In the genomic region with DNA sequence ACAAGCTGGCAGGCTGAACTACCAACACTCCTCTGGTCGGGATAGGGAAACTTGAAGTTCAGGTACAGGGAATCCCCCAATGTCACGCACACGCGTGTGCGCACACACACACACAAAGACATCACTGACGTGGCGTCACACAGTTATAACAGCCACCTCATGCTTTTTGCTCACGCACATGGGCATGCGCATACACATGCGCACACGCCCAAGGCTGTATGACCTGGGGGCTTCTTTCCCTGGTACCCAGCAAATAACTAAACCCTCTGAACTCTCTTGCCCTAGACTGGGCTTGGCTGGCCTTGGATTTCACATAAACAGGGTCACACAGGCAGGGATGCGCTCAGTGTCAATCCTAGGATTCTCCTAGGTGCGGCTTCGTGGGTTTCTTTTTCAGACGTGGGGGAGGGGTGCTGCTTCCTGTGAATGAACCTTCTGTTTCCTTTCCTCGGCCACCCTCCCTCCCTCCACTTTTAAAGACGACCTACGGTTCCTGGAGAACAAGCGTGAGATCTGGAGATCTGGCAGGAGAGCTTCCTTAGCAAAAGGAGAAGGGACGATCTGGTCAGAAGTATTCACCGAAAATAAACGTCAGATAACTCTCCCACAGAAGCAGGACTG, we compare ENCODE assay signal across 10 mouse cellular contexts. TPM values are rescaled to one million over a fixed set of nuclear protein-coding genes. Genes with fewer than 3 reads are reported as not detected.
DNase-seq lines count a peak whose midpoint lies in the region; ATAC-seq and TF ChIP-seq lines count a peak whose summit lies in the region.
"Had no signal": no experiment of that assay in that cellular context is flagged by ENCODE, and none has a peak within 500 bp of the region (broad histone marks: within the 10 kb centered on the region; RNA-seq: fewer than 3 reads in every experiment).

No protein-coding gene starts in this region.

- H3K4me1 ChIP-seq in hindbrain, embryonic 12.5 days: peaks cover 24% of the 10 kb centered on the region
- no peaks in the 10 kb centered on the region for H3K4me1 ChIP-seq in hindbrain, postnatal 0 days (ENCODE audit: insufficient read depth, low read length)
- peaks cover 77% of the 10 kb centered on the region for H3K4me1 ChIP-seq in thymus, adult 2 months (replicated peaks; ENCODE audit: control insufficient read depth, insufficient read depth, low read length)

- no peak for TF ChIP-seq CTCF in hindbrain, postnatal 0 days (IDR thresholded peaks at IDR 0.05; ENCODE audit: low read depth)
- TF ChIP-seq CTCF in thymus, adult 2 months (IDR thresholded peaks at IDR 0.05; ENCODE audit: borderline replicate concordance, control insufficient read depth, extremely low read depth, insufficient read depth, low read length, poor library complexity): no peak

- H3K27ac ChIP-seq in hindbrain, embryonic 12.5 days: no peak overlapping the region; the same call in 1 of the 2 replicates
- no peak overlapping the region for H3K27ac ChIP-seq in hindbrain, postnatal 0 days
- no peak overlapping the region for H3K27ac ChIP-seq in thymus, adult 2 months (ENCODE audit: control insufficient read depth, insufficient read depth, low read length)

- 0 out of 2 replicates have a peak overlapping the region, but pooled peaks have one; percentile 2 for H3K4me2 ChIP-seq in hindbrain, embryonic 12.5 days (replicated peaks)
- no peak overlapping the region for H3K4me2 ChIP-seq in hindbrain, postnatal 0 days (ENCODE audit: low read depth, low read length)

- H3K9ac ChIP-seq in hindbrain, embryonic 12.5 days: no peak overlapping the region
- H3K9ac ChIP-seq in hindbrain, postnatal 0 days (replicated peaks; ENCODE audit: low read length): no peak overlapping the region

- WGBS in hindbrain, embryonic 12.5 days: 55% methylated on average over 22 of the region's 22 CpGs
- 59% methylated on average over 22 of the region's 22 CpGs for WGBS in hindbrain, postnatal 0 days
- 40% methylated on average over 22 of the region's 22 CpGs for WGBS in thymus, adult 2 months

- H3K9me3 ChIP-seq in hindbrain, embryonic 12.5 days (replicated peaks): no peaks in the 10 kb centered on the region
- no peaks in the 10 kb centered on the region for H3K9me3 ChIP-seq in hindbrain, postnatal 0 days (ENCODE audit: low read length)

- H3K36me3 ChIP-seq in hindbrain, embryonic 12.5 days: no peaks in the 10 kb centered on the region
- no peaks in the 10 kb centered on the region for H3K36me3 ChIP-seq in hindbrain, postnatal 0 days (ENCODE audit: insufficient read depth, low read length)
- H3K36me3 ChIP-seq in thymus, adult 2 months (ENCODE audit: control insufficient read depth, insufficient read depth, low read length): no peaks in the 10 kb centered on the region

- ATAC-seq in hindbrain, embryonic 12.5 days (ENCODE audit: low FRiP score): no peak
- ATAC-seq in hindbrain, postnatal 0 days: no peak

- TF ChIP-seq POLR2A in thymus, adult 2 months (IDR thresholded peaks at IDR 0.05; ENCODE audit: control insufficient read depth, extremely low read depth, insufficient read depth, low read length, poor library complexity): no peak

- H3K4me3 ChIP-seq in hindbrain, embryonic 12.5 days: no peak overlapping the region
- H3K4me3 ChIP-seq in hindbrain, postnatal 0 days (ENCODE audit: low read length): no peak overlapping the region
- H3K4me3 ChIP-seq in thymus, adult 2 months (ENCODE audit: control insufficient read depth, insufficient read depth, low read length): peak overlapping the region; percentile 30

- DNase-seq in hindbrain, postnatal 0 days (ENCODE audit: low spot score): no peak
- DNase-seq in thymus, adult 2 months: peak; percentile 36
- DNase-seq in thymus, adult 18-20 months: no peak
- peak; percentile 85 for DNase-seq in induced T-regulatory cell, adult 2 months (ENCODE audit: low read depth)
- no peak for DNase-seq in left cerebral cortex, adult 11 months (ENCODE audit: low spot score)
- DNase-seq in adrenal gland, adult 8-10 months: no peak
- DNase-seq: cerebellum, adult 11 months; kidney, adult 2 months; right cerebral cortex, postnatal 25 days had no signal

- H3K27me3 ChIP-seq in hindbrain, embryonic 12.5 days: 0 out of 2 replicates have a peak, but pooled peaks cover 3% of the 10 kb centered on the region
- no peaks in the 10 kb centered on the region for H3K27me3 ChIP-seq in hindbrain, postnatal 0 days (ENCODE audit: insufficient read depth, low read length)
- no peaks in the 10 kb centered on the region for H3K27me3 ChIP-seq in thymus, adult 2 months (ENCODE audit: control insufficient read depth, insufficient read depth, low read length)

RNA-seq across cellular contexts. Expression of a gene that starts 21.1 kb away (rescaled TPM):
- 2.2 and 2.4 TPM in 2 replicates for polyA plus RNA-seq in hindbrain, embryonic 12.5 days (2016; fragmentation: Nextera tagmentation; extraction: Ambion mirVana)
- total RNA-seq in hindbrain, postnatal 0 days (2014; rRNA removed): 7.4 and 8.5 TPM in 2 replicates
- 6.5 and 6.6 TPM in 2 replicates for polyA plus RNA-seq in hindbrain, postnatal 0 days (2015; fragmentation: Nextera tagmentation; extraction: Ambion mirVana)
- 13.3 and 17.4 TPM in 2 replicates for polyA plus RNA-seq in thymus, adult 2 months (2012; rRNA removed)
- total RNA-seq in adrenal gland, adult 8-10 months (2022): 10 to 100 TPM in 1 of 4 experiments, 1 to 10 TPM in 3; 3.4 to 11.0 (median 6.3) TPM

Comparison
In these comparisons a context has a peak if more than half of its experiments do, and no peak if none do; other contexts are left out.
1. DNase-seq: peak in thymus, adult 2 months (single experiment) and induced T-regulatory cell, adult 2 months (single experiment); none in hindbrain, postnatal 0 days (single experiment), thymus, adult 18-20 months (0 of 2), left cerebral cortex, adult 11 months (single experiment) and adrenal gland, adult 8-10 months (single experiment).